Comparison of ENCODE assay signal across 8 mouse cellular contexts in the genomic region with DNA sequence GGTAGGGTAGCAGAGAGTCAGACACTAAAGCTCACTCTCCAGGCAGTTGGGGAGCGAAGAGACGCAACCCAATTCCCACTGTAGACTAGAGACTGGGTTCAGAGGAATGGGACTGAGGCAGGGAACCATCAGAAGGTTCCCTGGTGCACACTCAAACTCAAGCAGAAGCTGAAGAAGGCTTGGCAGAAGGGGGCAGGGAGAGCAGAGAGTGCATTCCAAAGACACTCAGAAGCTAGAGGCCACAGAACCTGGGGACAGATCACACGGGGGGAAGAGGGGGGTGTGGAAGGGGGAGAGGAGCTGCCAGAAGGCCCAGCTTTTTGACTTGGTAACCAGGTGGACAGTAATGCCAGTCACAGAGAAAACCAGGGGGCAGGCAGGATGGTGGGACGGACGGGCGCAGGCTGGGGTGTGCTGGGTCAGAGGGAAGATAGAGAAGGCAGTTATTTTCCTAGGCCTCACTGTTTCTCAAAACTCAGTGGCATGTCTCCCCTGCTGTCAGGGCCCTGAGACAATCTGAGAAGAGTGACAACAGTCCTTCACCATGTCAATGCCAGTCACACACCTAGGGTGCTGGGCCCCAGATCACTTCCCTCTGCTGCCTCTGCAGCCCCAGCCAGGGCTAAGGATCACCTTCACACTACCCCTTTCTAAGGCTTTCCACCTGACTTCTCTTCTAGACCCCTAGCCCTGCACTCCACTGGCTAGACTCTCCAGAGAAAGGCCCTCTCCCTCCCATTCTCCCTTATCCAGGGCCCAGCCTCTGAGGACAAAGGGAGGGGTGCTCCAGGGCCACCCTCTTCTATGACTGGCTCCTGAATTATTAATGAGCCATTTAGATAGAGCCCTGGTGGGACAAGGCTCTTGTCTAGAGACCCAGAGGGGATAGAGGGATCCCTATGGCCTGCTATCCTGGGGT. TPM values are rescaled to one million over a fixed set of nuclear protein-coding genes. Genes with fewer than 3 reads are reported as not detected.
A peak's percentile ranks its signal among the peaks of the same experiment; 100 is the strongest.
DNase-seq lines count a peak whose midpoint lies in the region; ATAC-seq and TF ChIP-seq lines count a peak whose summit lies in the region.

No protein-coding gene starts in this region.

- DNase-seq in left cerebral cortex, adult 2 months (ENCODE audit: extremely low spot score in 1 of 2, low spot score in 2 of 2) = no peak
- DNase-seq in left cerebral cortex, adult 8-10 months (ENCODE audit: low spot score in 2 of 2) = no peak
- no peak for DNase-seq in forebrain, postnatal 0 days
- DNase-seq in liver, embryonic 14.5 days (ENCODE audit: low read depth in 3 of 3, low spot score in 3 of 3) = no peak
- no peak for DNase-seq in gastrocnemius, postnatal 36 days
- DNase-seq in spleen, postnatal 4 days (ENCODE audit: low spot score in 2 of 2) = no peak

- no peak for TF ChIP-seq EP300 in liver, embryonic 14.5 days (IDR thresholded peaks at IDR 0.05; ENCODE audit: low read depth)

- peaks cover 11% of the 10 kb centered on the region; the same call in 1 of the 2 replicates for H3K4me1 ChIP-seq in forebrain, postnatal 0 days (ENCODE audit: insufficient read depth)
- peaks cover 0 to 17% of the 10 kb centered on the region in 2 experiments; a peak in 2 of 4 replicates for H3K4me1 ChIP-seq in liver, embryonic 14.5 days (replicated peaks; ENCODE audit: control insufficient read depth in 2 of 2, insufficient read depth in 2 of 2, low read length in 1 of 2)
- H3K4me1 ChIP-seq in neural tube, embryonic 14.5 days (ENCODE audit: control insufficient read depth, insufficient read depth, low read length) = peaks cover 65% of the 10 kb centered on the region

- H3K36me3 ChIP-seq in forebrain, postnatal 0 days (ENCODE audit: insufficient read depth) = peaks cover 18% of the 10 kb centered on the region
- no peaks in the 10 kb centered on the region for H3K36me3 ChIP-seq in liver, embryonic 14.5 days (replicated peaks; ENCODE audit: control insufficient read depth, insufficient read depth, low read depth)
- peaks cover 6% of the 10 kb centered on the region; the same call in 1 of the 2 replicates for H3K36me3 ChIP-seq in neural tube, embryonic 14.5 days (ENCODE audit: control insufficient read depth, insufficient read depth, low read length)

- 65% methylated on average over 6 of the region's 6 CpGs for WGBS in forebrain, postnatal 0 days
- 57% methylated on average over 6 of the region's 6 CpGs for WGBS in liver, embryonic 14.5 days (ENCODE audit: insufficient replicate concordance)
- 65% methylated on average over 6 of the region's 6 CpGs for WGBS in neural tube, embryonic 14.5 days

- H3K27ac ChIP-seq in left cerebral cortex, adult 2 months = peak overlapping the region; percentile 17; the same call in 1 of the 2 replicates
- H3K27ac ChIP-seq in forebrain, postnatal 0 days (ENCODE audit: low read depth, low read length) = peak overlapping the region; percentile 54; the same call in 1 of the 2 replicates
- H3K27ac ChIP-seq in liver, embryonic 14.5 days = no peak overlapping the region
- H3K27ac ChIP-seq in neural tube, embryonic 14.5 days (ENCODE audit: low read depth, low read length) = peak overlapping the region; percentile 24

- peak overlapping the region; percentile 26 for H3K4me2 ChIP-seq in forebrain, postnatal 0 days (ENCODE audit: low read depth)
- 0 out of 2 replicates have a peak overlapping the region, but pooled peaks have one; percentile 5 for H3K4me2 ChIP-seq in liver, embryonic 14.5 days (ENCODE audit: low read depth)
- no peak overlapping the region for H3K4me2 ChIP-seq in neural tube, embryonic 14.5 days (ENCODE audit: low read depth, low read length)

- no peaks in the 10 kb centered on the region for H3K27me3 ChIP-seq in forebrain, postnatal 0 days (ENCODE audit: insufficient read depth, low read length)
- H3K27me3 ChIP-seq in liver, embryonic 14.5 days (ENCODE audit: control insufficient read depth, insufficient read depth, low read length) = no peaks in the 10 kb centered on the region
- H3K27me3 ChIP-seq in neural tube, embryonic 14.5 days (ENCODE audit: control insufficient read depth, insufficient read depth, low read length) = no peaks in the 10 kb centered on the region

- TF ChIP-seq CTCF in left cerebral cortex, adult 2 months (IDR thresholded peaks at IDR 0.05) = no peak
- TF ChIP-seq CTCF in forebrain, postnatal 0 days (IDR thresholded peaks at IDR 0.05; ENCODE audit: low read depth) = no peak
- no peak for TF ChIP-seq CTCF in liver, embryonic 14.5 days (IDR thresholded peaks at IDR 0.05; ENCODE audit: low read depth)

- H3K4me3 ChIP-seq in left cerebral cortex, adult 2 months = no peak overlapping the region
- no peak overlapping the region for H3K4me3 ChIP-seq in forebrain, postnatal 0 days (ENCODE audit: low read depth, low read length)
- no peak overlapping the region for H3K4me3 ChIP-seq in liver, embryonic 14.5 days (ENCODE audit: insufficient read depth in 1 of 2, low read depth in 2 of 2, low read length in 2 of 2)
- no peak overlapping the region for H3K4me3 ChIP-seq in neural tube, embryonic 14.5 days (ENCODE audit: low read depth, low read length)

- peak; percentile 71 for ATAC-seq in forebrain, postnatal 0 days
- no peak for ATAC-seq in liver, embryonic 14.5 days (ENCODE audit: insufficient read depth)
- peak; percentile 66 for ATAC-seq in neural tube, embryonic 14.5 days (ENCODE audit: low read depth)
- ATAC-seq in activated CD4-positive, CD25-positive, alpha-beta regulatory T cell, adult 4 months = no peak

- H3K9ac ChIP-seq in forebrain, postnatal 0 days = no peak overlapping the region
- H3K9ac ChIP-seq in liver, embryonic 14.5 days (replicated peaks) = no peak overlapping the region
- H3K9ac ChIP-seq in neural tube, embryonic 14.5 days (replicated peaks; ENCODE audit: low read depth, low read length) = 0 out of 2 replicates have a peak overlapping the region, but pooled peaks have one; percentile 2

- intact Hi-C loops in left cerebral cortex, adult 2 months (cut with DNase I) = no loop called here
- intact Hi-C loops in gastrocnemius, postnatal 36 days (cut with DNase I) = no loop called here

- no peaks in the 10 kb centered on the region for H3K9me3 ChIP-seq in forebrain, postnatal 0 days (ENCODE audit: low read length)
- no peaks in the 10 kb centered on the region for H3K9me3 ChIP-seq in liver, embryonic 14.5 days (ENCODE audit: control insufficient read depth, low read length)
- no peaks in the 10 kb centered on the region for H3K9me3 ChIP-seq in neural tube, embryonic 14.5 days (ENCODE audit: control insufficient read depth, low read length)

RNA-seq across cellular contexts. Expression of a gene that starts 15.3 kb away (rescaled TPM):
- 100 to 1,000 TPM; 118 to 119 TPM for total RNA-seq in left cerebral cortex, adult 2 months (2021)
- 100 to 1,000 TPM in 3 of 4 experiments, 10 to 100 TPM in 1; 96.0 to 114 (median 107) TPM for total RNA-seq in left cerebral cortex, adult 8-10 months (2022)
- 109 and 120 TPM in 2 replicates for total RNA-seq in forebrain, postnatal 0 days (2014; rRNA removed)
- 30.5 and 45.0 TPM in 2 replicates for polyA plus RNA-seq in forebrain, postnatal 0 days (2015; fragmentation: Nextera tagmentation; extraction: Ambion mirVana)
- polyA plus RNA-seq in liver, embryonic 14.5 days (2012; rRNA removed) = 7.4 and 8.4 TPM in 2 replicates
- 5.6 and 7.3 TPM in 2 replicates for polyA plus RNA-seq in liver, embryonic 14.5 days (2014; fragmentation: Nextera tagmentation; extraction: Ambion mirVana)
- polyA plus RNA-seq in neural tube, embryonic 14.5 days (2014; fragmentation: Nextera tagmentation; extraction: Ambion mirVana) = 52.4 and 66.7 TPM in 2 replicates
- total RNA-seq in gastrocnemius, postnatal 36 days (2021) = 1 to 10 TPM; 2.7 to 3.0 TPM
- under 1 TPM; 0.31 to 0.34 TPM for polyA plus RNA-seq in activated CD4-positive, CD25-positive, alpha-beta regulatory T cell, adult 4 months (2017; shearing (Covaris generic))

Comparison
In these comparisons a context has a peak if more than half of its experiments do, and no peak if none do; other contexts are left out.
1. ATAC-seq: peak in forebrain, postnatal 0 days (single experiment) and neural tube, embryonic 14.5 days (single experiment); none in liver, embryonic 14.5 days (single experiment) and activated CD4-positive, CD25-positive, alpha-beta regulatory T cell, adult 4 months (single experiment).
2. RNA of a gene that starts 15.3 kb away (total RNA-seq): 109 to 120 TPM in forebrain, postnatal 0 days, 118 to 119 TPM in left cerebral cortex, adult 2 months and 96.0 to 114 TPM in left cerebral cortex, adult 8-10 months; 2.7 to 3.0 TPM in gastrocnemius, postnatal 36 days; every median in the first group is over 10 times any median in the second.